Mouse (Mus musculus): ENCODE data around the gene C1ql3. TPM values are rescaled to one million over a fixed set of nuclear protein-coding genes. Genes with fewer than 3 reads are reported as not detected.

C1ql3 gene
- polyA plus RNA-seq, 1 experiment from 2014 or later: 0.28 TPM

DNA sequence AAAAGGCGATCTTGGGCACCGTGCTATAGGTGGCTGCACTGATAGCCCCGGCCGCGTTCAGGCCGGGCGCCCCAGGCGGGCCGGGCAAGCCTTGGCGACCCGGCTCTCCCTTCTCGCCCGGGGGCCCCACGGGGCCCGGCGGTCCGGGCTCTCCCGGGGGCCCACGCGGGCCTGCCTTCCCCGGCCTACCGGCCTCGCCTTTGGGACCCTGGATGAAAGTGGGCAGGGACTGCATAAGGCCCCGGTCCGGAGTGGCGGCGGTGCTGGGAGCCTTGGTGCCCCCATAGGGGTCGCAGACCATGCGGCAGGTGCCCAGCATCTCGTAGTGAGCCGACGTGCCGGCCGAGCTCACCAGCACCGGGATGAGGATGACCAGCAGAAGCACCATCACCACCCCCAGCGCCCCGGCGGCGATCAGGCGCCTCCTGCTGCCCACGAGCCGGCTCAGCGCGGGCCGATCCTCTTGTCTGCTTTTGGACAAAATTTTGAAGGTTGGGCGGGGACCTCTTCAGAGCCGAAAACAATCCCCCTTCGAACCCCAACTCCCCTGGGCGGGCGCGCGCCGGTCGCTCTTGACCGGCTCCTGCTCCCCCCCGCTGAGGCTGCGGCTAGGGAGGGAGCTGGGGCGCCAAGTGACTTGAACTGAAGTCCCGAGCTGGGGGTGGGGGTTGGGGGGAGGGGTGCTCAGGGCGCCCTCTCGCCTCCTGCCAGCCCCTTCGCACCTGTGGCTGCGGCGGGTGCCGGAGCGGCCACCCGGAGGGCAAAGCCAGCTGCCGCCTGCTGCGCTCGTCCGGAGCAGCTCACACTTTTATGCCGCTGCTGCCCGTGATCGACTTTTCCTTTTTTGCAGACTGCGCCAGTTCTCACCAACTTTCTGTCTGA is 905 bp downstream of the C1ql3 start:
- Histone ChIP-seq H3K9me3 (ENCODE audit: control insufficient read depth, low read length) (no peaks in the 10 kb centered on the region), H3K27ac (ENCODE audit: low read length) (no peak overlapping the region), H3K4me3 (ENCODE audit: low read length) (peak overlapping the region; percentile 60), H3K9ac (ENCODE audit: low read length) (peak overlapping the region; percentile 4), H3K4me1 (replicated peaks; ENCODE audit: control insufficient read depth, insufficient read depth, low read length) (peaks cover 12% of the 10 kb centered on the region), H3K36me3 (ENCODE audit: control insufficient read depth, insufficient read depth, low read length) (no peaks in the 10 kb centered on the region), H3K4me2 (ENCODE audit: low read depth, low read length) (peak overlapping the region; percentile 99), H3K27me3 (ENCODE audit: control insufficient read depth, insufficient read depth, low read depth, low read length) (peaks cover 46% of the 10 kb centered on the region)
- peak; percentile 71 for ATAC-seq (ENCODE audit: low read depth)
- under 1% methylated on average over 74 of the region's 75 CpGs for WGBS

DNA sequence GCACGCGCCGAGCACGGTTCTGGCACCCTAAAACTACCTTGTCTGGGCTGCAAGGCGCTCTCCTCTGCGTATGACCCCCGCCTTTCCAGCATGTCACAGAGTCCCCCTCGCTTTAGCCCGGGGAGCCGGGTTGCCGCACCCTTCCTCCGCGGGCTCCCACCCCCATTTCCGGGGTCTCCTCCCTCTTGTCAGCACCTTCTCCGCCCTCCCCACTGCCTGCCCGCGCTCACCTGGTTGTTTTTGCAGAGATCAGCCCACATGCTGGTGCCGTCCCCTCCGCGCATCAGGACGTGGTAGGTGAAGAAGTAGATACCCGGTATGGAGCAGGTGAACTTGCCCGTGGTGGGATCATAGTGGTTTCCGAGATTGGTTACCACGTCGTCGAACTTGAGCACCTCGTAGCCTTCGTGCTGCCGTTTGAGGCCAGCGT is 1.6 kb downstream of the C1ql3 start:
- ATAC-seq (ENCODE audit: low read depth): 0 out of 2 replicates have a peak, but pooled peaks have one; percentile 7
- WGBS: 2% methylated on average over 31 of the region's 31 CpGs
- H3K9me3 ChIP-seq (ENCODE audit: control insufficient read depth, low read length): no peaks in the 10 kb centered on the region
- peaks cover 12% of the 10 kb centered on the region for H3K4me1 ChIP-seq (replicated peaks; ENCODE audit: control insufficient read depth, insufficient read depth, low read length)
- no peaks in the 10 kb centered on the region for H3K36me3 ChIP-seq (ENCODE audit: control insufficient read depth, insufficient read depth, low read length)
- H3K4me2 ChIP-seq (ENCODE audit: low read depth, low read length): peak overlapping the region; percentile 99
- H3K27ac ChIP-seq (ENCODE audit: low read length): no peak overlapping the region
- H3K9ac ChIP-seq (ENCODE audit: low read length): peak overlapping the region; percentile 4; the same call in 1 of the 2 replicates
- peaks cover 46% of the 10 kb centered on the region for H3K27me3 ChIP-seq (ENCODE audit: control insufficient read depth, insufficient read depth, low read depth, low read length)
- H3K4me3 ChIP-seq (ENCODE audit: low read length): peak overlapping the region; percentile 60

DNA sequence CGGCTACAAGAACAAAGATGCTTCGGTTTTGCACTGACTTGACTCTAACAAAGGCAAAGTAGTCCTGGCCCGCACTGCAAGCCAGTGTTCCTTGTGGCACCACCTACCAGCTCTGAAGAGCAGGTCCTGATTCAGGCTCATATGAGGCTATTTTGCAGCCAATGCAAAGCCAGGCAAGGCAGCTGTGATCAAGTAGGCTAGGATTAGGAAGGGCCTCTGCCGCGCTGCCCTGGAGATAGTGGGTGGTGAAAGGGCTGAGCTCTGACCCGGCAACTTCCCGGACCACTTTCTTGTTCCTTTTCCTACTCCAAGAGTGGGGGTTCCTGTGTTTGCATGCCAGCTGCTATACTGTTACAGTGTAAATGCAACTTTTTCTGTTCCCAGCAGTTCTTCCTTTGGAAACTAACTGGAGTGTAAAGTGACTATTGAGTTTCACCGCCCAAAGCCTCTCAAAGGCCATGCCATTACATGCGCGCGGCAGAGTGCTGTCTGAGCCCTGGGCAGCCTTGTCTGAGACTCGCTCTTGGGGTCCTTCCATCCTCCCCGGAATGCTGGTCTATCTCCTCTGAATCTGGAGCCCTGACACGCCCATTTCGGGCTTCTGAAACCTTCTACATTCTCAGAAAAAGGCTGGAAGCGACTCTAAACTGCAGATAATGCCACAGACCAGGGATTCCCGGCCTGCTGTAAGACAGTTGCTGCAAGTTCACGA is 2.2 kb downstream of the C1ql3 start:
- peak overlapping the region; percentile 99 for H3K4me2 ChIP-seq (ENCODE audit: low read depth, low read length)
- peaks cover 12% of the 10 kb centered on the region for H3K4me1 ChIP-seq (replicated peaks; ENCODE audit: control insufficient read depth, insufficient read depth, low read length)
- H3K9me3 ChIP-seq (ENCODE audit: control insufficient read depth, low read length): no peaks in the 10 kb centered on the region
- WGBS: 15% methylated on average over 18 of the region's 18 CpGs
- H3K4me3 ChIP-seq (ENCODE audit: low read length): peak overlapping the region; percentile 60
- H3K27me3 ChIP-seq (ENCODE audit: control insufficient read depth, insufficient read depth, low read depth, low read length): peaks cover 46% of the 10 kb centered on the region
- no peak for ATAC-seq (ENCODE audit: low read depth)
- H3K27ac ChIP-seq (ENCODE audit: low read length): no peak overlapping the region
- H3K36me3 ChIP-seq (ENCODE audit: control insufficient read depth, insufficient read depth, low read length): no peaks in the 10 kb centered on the region
- H3K9ac ChIP-seq (ENCODE audit: low read length): no peak overlapping the region

DNA sequence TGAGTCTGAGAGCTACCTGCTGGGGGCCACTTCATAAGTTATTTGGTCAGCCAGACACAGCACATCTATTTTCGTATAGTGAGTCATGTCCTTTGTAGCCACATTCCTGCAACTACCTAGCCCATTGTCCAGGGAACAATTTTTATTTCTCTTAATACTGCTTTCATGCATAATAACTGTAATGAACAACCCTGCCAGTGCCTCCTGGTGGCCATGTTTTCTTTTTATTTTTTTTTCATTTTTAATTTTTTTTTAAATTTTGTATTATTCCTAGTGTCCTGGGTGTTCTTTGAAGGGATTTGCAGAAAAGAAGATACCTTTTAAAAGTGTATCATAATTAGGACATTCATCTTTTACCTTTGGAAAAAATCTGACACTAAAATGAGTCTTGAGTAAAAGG is 3.2 kb downstream of the C1ql3 start:
- H3K9ac ChIP-seq (ENCODE audit: low read length): no peak overlapping the region
- WGBS: 72% methylated on average over 1 of the region's 1 CpGs
- no peak overlapping the region for H3K4me2 ChIP-seq (ENCODE audit: low read depth, low read length)
- H3K4me3 ChIP-seq (ENCODE audit: low read length): no peak overlapping the region
- H3K27me3 ChIP-seq (ENCODE audit: control insufficient read depth, insufficient read depth, low read depth, low read length): peaks cover 43% of the 10 kb centered on the region
- H3K4me1 ChIP-seq (replicated peaks; ENCODE audit: control insufficient read depth, insufficient read depth, low read length): peaks cover 12% of the 10 kb centered on the region
- no peaks in the 10 kb centered on the region for H3K36me3 ChIP-seq (ENCODE audit: control insufficient read depth, insufficient read depth, low read length)
- ATAC-seq (ENCODE audit: low read depth): no peak
- H3K27ac ChIP-seq (ENCODE audit: low read length): no peak overlapping the region
- H3K9me3 ChIP-seq (ENCODE audit: control insufficient read depth, low read length): no peaks in the 10 kb centered on the region

DNA sequence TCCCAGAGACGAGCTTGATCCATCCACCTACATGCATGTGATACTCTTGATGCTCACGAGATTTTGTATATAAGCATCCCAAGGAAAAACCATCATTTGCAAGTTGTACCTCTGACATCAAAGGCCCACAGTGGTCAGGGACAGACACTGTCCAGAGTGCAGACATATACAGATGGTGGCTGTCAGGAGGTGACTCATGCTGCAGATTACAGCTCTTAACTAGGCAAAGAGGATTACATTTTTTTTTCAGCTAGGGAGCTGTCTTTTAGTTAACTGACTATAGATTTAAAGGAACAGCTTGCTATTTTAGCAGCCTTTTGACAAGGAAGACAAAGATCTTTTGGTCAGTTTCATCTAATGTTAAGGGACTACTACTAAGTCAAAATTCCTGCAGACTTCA is 11.6 kb downstream of the C1ql3 start:
- Histone ChIP-seq H3K27me3 (ENCODE audit: control insufficient read depth, insufficient read depth, low read depth, low read length) (no peaks in the 10 kb centered on the region), H3K4me3 (ENCODE audit: low read length) (no peak overlapping the region), H3K36me3 (ENCODE audit: control insufficient read depth, insufficient read depth, low read length) (no peaks in the 10 kb centered on the region), H3K9me3 (ENCODE audit: control insufficient read depth, low read length) (no peaks in the 10 kb centered on the region), H3K4me1 (replicated peaks; ENCODE audit: control insufficient read depth, insufficient read depth, low read length) (no peaks in the 10 kb centered on the region), H3K4me2 (ENCODE audit: low read depth, low read length) (no peak overlapping the region), H3K27ac (ENCODE audit: low read length) (no peak overlapping the region), H3K9ac (ENCODE audit: low read length) (no peak overlapping the region)
- no peak for ATAC-seq (ENCODE audit: low read depth)
- WGBS: 63% methylated on average over 2 of the region's 2 CpGs

DNA sequence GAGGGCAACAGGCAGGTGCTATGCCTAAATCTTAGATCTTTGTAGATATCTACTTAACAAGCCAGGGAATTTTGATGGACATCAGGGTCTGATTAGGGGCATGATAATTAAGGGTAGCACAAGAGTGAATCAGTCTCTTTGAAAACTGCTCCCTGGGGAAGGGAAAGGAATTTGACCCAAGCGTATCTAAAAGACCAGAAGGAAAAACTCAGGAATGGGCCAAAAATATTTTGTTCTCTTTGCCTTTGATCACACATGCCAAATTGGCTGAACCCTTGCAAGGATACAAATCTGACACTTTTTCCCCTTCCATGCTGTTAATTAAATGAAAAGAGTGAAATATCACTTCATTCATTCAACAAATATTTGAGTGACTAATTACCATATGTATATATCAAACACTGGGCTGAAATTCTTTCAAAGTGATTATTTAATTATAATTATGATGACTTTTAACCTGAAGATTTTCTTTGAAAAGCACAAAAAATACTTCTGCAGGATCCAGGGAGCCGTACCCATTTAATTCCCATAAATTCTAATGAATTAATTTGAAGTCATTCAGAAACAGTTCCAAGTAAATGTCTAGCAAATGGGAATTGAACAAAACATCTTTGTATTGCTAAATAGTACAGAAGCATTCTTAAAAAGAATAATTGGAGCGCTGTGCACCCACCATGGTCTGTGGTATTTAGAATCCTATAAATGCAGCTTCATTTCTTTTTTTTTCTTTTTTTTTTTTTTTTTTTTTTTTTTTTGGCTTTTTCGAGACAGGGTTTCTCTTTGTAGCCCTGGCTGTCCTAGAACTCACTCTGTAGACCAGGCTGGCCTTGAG is 26.5 kb downstream of the C1ql3 start:
- WGBS: 84% methylated on average over 4 of the region's 4 CpGs
- no peaks in the 10 kb centered on the region for H3K27me3 ChIP-seq (ENCODE audit: control insufficient read depth, insufficient read depth, low read depth, low read length)
- H3K4me1 ChIP-seq (replicated peaks; ENCODE audit: control insufficient read depth, insufficient read depth, low read length): no peaks in the 10 kb centered on the region
- no peaks in the 10 kb centered on the region for H3K9me3 ChIP-seq (ENCODE audit: control insufficient read depth, low read length)
- no peak overlapping the region for H3K9ac ChIP-seq (ENCODE audit: low read length)
- H3K36me3 ChIP-seq (ENCODE audit: control insufficient read depth, insufficient read depth, low read length): 0 out of 2 replicates have a peak, but pooled peaks cover 2% of the 10 kb centered on the region
- no peak for ATAC-seq (ENCODE audit: low read depth)
- H3K27ac ChIP-seq (ENCODE audit: low read length): no peak overlapping the region
- H3K4me3 ChIP-seq (ENCODE audit: low read length): no peak overlapping the region
- no peak overlapping the region for H3K4me2 ChIP-seq (ENCODE audit: low read depth, low read length)

DNA sequence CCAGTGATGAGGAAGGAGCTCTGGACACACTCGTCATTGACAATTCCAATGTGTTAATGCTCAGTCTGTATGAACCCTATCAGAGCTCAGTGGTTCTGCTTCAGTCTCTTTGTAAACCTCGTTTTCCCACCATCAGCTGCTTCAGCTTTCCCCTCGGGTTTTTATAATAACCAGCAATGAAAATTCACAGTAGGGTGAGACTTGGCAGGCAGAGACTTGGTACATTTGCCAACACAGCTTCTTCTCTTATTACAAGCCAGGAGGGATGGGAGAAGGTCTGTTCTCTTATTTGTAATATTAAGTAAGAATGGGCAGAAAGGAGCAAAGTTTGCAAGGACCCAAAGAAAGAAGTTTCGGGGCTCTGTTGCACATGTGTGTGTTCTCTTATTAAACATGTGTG is 32.8 kb downstream of the C1ql3 start:
- Histone ChIP-seq H3K36me3 (ENCODE audit: control insufficient read depth, insufficient read depth, low read length) (0 out of 2 replicates have a peak, but pooled peaks cover 2% of the 10 kb centered on the region), H3K4me2 (ENCODE audit: low read depth, low read length) (no peak overlapping the region), H3K27me3 (ENCODE audit: control insufficient read depth, insufficient read depth, low read depth, low read length) (no peaks in the 10 kb centered on the region), H3K9ac (ENCODE audit: low read length) (no peak overlapping the region), H3K9me3 (ENCODE audit: control insufficient read depth, low read length) (no peaks in the 10 kb centered on the region), H3K4me3 (ENCODE audit: low read length) (no peak overlapping the region), H3K27ac (ENCODE audit: low read length) (no peak overlapping the region), H3K4me1 (replicated peaks; ENCODE audit: control insufficient read depth, insufficient read depth, low read length) (no peaks in the 10 kb centered on the region)
- 76% methylated on average over 4 of the region's 4 CpGs for whole genome bisulfite sequencing
- no peak for ATAC-seq (ENCODE audit: low read depth)

DNA sequence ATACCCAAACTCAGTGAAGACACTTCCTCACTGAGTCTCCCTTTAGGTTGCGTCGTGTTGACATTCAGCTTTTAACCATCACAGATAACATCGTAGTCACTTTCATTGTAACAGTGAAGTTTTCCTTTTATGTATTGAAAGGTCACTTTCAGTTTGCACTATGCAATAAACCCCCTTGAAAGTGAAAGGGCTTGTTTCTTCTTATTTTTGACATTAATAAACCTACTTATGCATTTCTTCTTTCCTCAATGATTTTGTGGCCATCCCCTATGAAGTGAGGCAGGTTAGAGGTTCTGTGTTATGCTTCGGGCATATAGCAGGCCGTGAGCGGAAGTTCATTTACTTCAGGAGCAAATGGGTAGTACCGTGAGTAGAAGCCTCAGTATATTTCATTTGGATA is 34.2 kb downstream of the C1ql3 start:
- no peak overlapping the region for H3K9ac ChIP-seq (ENCODE audit: low read length)
- 88% methylated on average over 7 of the region's 7 CpGs for WGBS
- H3K36me3 ChIP-seq (ENCODE audit: control insufficient read depth, insufficient read depth, low read length): 0 out of 2 replicates have a peak, but pooled peaks cover 2% of the 10 kb centered on the region

More for the DNA sequence above, 34.2 kb downstream of the C1ql3 start:
- H3K27ac ChIP-seq (ENCODE audit: low read length): no peak overlapping the region
- no peaks in the 10 kb centered on the region for H3K9me3 ChIP-seq (ENCODE audit: control insufficient read depth, low read length)
- no peak overlapping the region for H3K4me2 ChIP-seq (ENCODE audit: low read depth, low read length)
- H3K4me1 ChIP-seq (replicated peaks; ENCODE audit: control insufficient read depth, insufficient read depth, low read length): no peaks in the 10 kb centered on the region
- H3K27me3 ChIP-seq (ENCODE audit: control insufficient read depth, insufficient read depth, low read depth, low read length): no peaks in the 10 kb centered on the region
- no peak overlapping the region for H3K4me3 ChIP-seq (ENCODE audit: low read length)
- no peak for ATAC-seq (ENCODE audit: low read depth)

Measured in lung, embryonic 16.5 days (tissue).